Mouse (Mus musculus) spleen, adult 2 months (tissue): ENCODE measurements around the gene Fbn1.

Experiments used
- CTCF ChIP-seq: fragments of 200-500 bp; IDR thresholded peaks from 2 replicates; pipeline ENCODE4 v1.5.1; 2011; ENCODE audit warnings: mild to moderate bottlenecking, inconsistent platforms; ENCODE audit not compliant: insufficient read depth, insufficient read length, insufficient replicate concordance; ENCODE audit errors: extremely low read depth
- POLR2A ChIP-seq: fragments of 200-500 bp; IDR thresholded peaks from 2 replicates; pipeline ENCODE4 v1.6.1; 2011; ENCODE audit warnings: low read depth, low read length, inconsistent platforms

GRCm38 (mm10) chr2:125330506-125330905, 177.3 kb downstream of the Fbn1 start:
- TF ChIP-seq CTCF (no peak), POLR2A (no peak)
